Mouse (Mus musculus): ENCODE measurements around the gene Atn1. TPM values are rescaled to one million over a fixed set of nuclear protein-coding genes. Genes with fewer than 3 reads are reported as not detected.
A peak's percentile ranks its signal among the peaks of the same experiment; 100 is the strongest.

Atn1 gene
- polyA plus RNA-seq, 1 experiment from 2014 or later = 9.3 TPM

DNA sequence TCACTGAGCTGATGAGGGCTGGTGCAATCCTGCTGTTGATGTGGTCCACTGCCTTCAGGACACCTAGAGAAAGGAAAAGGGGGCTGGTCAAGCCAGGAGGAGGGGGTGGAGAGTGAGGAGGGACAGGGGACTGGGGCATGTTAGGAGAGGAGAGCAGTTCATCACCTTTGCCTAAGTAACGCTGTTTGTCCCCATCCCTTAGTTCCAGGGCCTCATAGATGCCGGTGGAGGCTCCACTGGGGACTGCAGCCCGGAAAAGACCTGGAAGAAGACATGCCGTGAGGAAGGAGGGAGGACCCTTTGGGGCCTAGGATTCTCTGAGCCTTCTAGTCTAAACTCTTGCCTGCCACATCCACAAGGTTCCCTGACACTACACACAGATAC is 11.2 kb upstream of the Atn1 start:
- no peak for ATAC-seq (ENCODE audit: insufficient number of reproducible peaks, insufficient read depth, low FRiP score, low read depth)
- peaks cover 4% of the 10 kb centered on the region; the same call in 1 of the 2 replicates for H3K27me3 ChIP-seq (ENCODE audit: control insufficient read depth, insufficient read depth, low read length)
- no peaks in the 10 kb centered on the region for H3K9me3 ChIP-seq (ENCODE audit: control insufficient read depth, low read length)
- 0 out of 4 replicates have a peak overlapping the region, but pooled peaks of 1 of the 2 experiments have one; percentile 6 for H3K27ac ChIP-seq (replicated peaks in 1 of 2; ENCODE audit: control insufficient read depth in 1 of 2, insufficient read depth in 1 of 2, low read depth in 2 of 2, low read length in 2 of 2)
- H3K9ac ChIP-seq (ENCODE audit: low read length) = 0 out of 2 replicates have a peak overlapping the region, but pooled peaks have one; percentile 16
- no peaks in the 10 kb centered on the region for H3K36me3 ChIP-seq (ENCODE audit: control insufficient read depth, insufficient read depth, low read length)
- peaks cover 21 to 24% of the 10 kb centered on the region in 2 experiments for H3K4me1 ChIP-seq (ENCODE audit: control insufficient read depth in 2 of 2, insufficient read depth in 2 of 2, low read length in 2 of 2)
- no peak overlapping the region for H3K4me2 ChIP-seq (ENCODE audit: low read length)
- WGBS = 48% methylated on average over 4 of the region's 4 CpGs
- no peak overlapping the region for H3K4me3 ChIP-seq (ENCODE audit: control insufficient read depth in 1 of 2, insufficient read depth in 1 of 2, low read depth in 1 of 2, low read length in 2 of 2)

DNA sequence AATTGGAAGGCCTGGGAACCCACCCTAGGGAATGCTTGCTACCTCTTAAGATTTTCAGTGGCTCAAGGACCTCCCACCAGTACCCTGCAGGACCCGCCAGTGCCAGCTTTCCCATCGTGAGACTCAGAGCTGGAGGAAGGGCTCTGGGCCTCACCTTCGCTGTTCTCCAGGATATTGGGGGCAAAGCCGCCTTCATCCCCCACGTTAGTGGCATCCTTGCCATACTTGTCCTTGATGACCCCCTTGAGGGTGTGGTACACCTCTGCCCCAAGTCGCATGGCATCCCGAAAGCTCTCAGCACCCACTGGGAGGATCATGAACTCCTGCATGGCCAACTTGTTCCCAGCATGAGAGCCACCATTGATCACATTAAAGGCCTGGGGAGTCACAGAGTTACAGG is 9.6 kb upstream of the Atn1 start:
- Histone ChIP-seq H3K4me1 (ENCODE audit: control insufficient read depth in 2 of 2, insufficient read depth in 2 of 2, low read length in 2 of 2) (peaks cover 21 to 24% of the 10 kb centered on the region in 2 experiments), H3K36me3 (ENCODE audit: control insufficient read depth, insufficient read depth, low read length) (no peaks in the 10 kb centered on the region), H3K9me3 (ENCODE audit: control insufficient read depth, low read length) (no peaks in the 10 kb centered on the region), H3K4me3 (ENCODE audit: control insufficient read depth in 1 of 2, insufficient read depth in 1 of 2, low read depth in 1 of 2, low read length in 2 of 2) (no peak overlapping the region), H3K27ac (replicated peaks in 1 of 2; ENCODE audit: control insufficient read depth in 1 of 2, insufficient read depth in 1 of 2, low read depth in 2 of 2, low read length in 2 of 2) (no peak overlapping the region), H3K27me3 (ENCODE audit: control insufficient read depth, insufficient read depth, low read length) (peaks cover 7% of the 10 kb centered on the region; the same call in 1 of the 2 replicates), H3K4me2 (ENCODE audit: low read length) (no peak overlapping the region), H3K9ac (ENCODE audit: low read length) (no peak overlapping the region)
- ATAC-seq (ENCODE audit: insufficient number of reproducible peaks, insufficient read depth, low FRiP score, low read depth) = no peak
- WGBS = 80% methylated on average over 7 of the region's 7 CpGs

DNA sequence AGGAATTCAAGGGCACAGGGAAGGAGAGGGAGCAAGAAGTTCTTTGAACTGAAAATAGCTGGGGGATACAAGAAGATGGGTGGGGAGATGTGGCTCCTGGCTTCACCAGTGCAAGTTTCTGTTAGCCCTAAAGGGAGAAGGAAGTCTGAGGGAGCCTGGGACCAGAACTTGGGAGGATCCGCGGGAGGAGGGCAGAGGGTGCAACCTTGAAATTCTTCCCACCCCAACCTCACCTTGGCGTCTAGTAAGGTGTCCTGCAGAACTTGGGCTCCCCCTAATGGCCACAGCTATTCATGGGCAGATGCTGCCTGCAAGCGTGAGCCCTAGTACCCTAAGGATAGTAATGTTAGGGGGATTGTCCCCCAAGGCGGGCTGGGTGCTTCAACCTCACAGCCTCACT is 2.9 kb upstream of the Atn1 start:
- WGBS = 3% methylated on average over 5 of the region's 5 CpGs
- ATAC-seq (ENCODE audit: insufficient number of reproducible peaks, insufficient read depth, low FRiP score, low read depth) = no peak

DNA sequence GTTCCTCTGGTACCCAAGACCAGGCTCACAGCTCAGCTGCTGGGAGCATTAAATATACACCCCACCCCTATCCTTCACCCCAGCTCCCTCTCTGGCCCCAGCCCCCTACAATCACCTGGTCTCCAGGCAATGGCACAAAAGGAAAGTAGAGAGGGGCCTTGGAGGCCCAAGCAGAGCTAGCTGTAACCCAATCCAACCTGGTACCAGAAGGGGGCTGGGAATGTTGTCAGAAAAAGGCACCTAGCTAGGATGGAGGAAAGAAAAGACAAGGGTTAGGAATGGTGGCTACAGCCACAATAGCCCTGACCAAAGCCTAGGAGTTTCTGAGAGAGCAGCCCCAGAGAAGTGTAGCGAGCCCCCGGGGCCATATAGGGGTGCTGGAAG is 2.5 kb upstream of the Atn1 start:
- Histone ChIP-seq H3K9me3 (ENCODE audit: control insufficient read depth, low read length) (no peaks in the 10 kb centered on the region), H3K4me3 (ENCODE audit: control insufficient read depth in 1 of 2, insufficient read depth in 1 of 2, low read depth in 1 of 2, low read length in 2 of 2) (no peak overlapping the region), H3K4me1 (ENCODE audit: control insufficient read depth in 2 of 2, insufficient read depth in 2 of 2, low read length in 2 of 2) (peaks cover 25 to 38% of the 10 kb centered on the region in 2 experiments), H3K4me2 (ENCODE audit: low read length) (peak overlapping the region; percentile 68), H3K36me3 (ENCODE audit: control insufficient read depth, insufficient read depth, low read length) (no peaks in the 10 kb centered on the region), H3K9ac (ENCODE audit: low read length) (peak overlapping the region; percentile 56), H3K27ac (replicated peaks in 1 of 2; ENCODE audit: control insufficient read depth in 1 of 2, insufficient read depth in 1 of 2, low read depth in 2 of 2, low read length in 2 of 2) (peak overlapping the region; percentile 61 to 97; a peak in 3 of 4 replicates), H3K27me3 (ENCODE audit: control insufficient read depth, insufficient read depth, low read length) (0 out of 2 replicates have a peak, but pooled peaks cover 3% of the 10 kb centered on the region)
- WGBS = 29% methylated on average over 2 of the region's 2 CpGs
- no peak for ATAC-seq (ENCODE audit: insufficient number of reproducible peaks, insufficient read depth, low FRiP score, low read depth)

More for the DNA sequence above, 2.9 kb upstream of the Atn1 start:
- H3K4me1 ChIP-seq (ENCODE audit: control insufficient read depth in 2 of 2, insufficient read depth in 2 of 2, low read length in 2 of 2) = peaks cover 25 to 34% of the 10 kb centered on the region in 2 experiments
- H3K4me3 ChIP-seq (ENCODE audit: control insufficient read depth in 1 of 2, insufficient read depth in 1 of 2, low read depth in 1 of 2, low read length in 2 of 2) = no peak overlapping the region
- H3K27ac ChIP-seq (replicated peaks in 1 of 2; ENCODE audit: control insufficient read depth in 1 of 2, insufficient read depth in 1 of 2, low read depth in 2 of 2, low read length in 2 of 2) = peak overlapping the region in 1 of 2 experiments; percentile 97; a peak in 2 of 4 replicates
- H3K4me2 ChIP-seq (ENCODE audit: low read length) = peak overlapping the region; percentile 68
- 0 out of 2 replicates have a peak, but pooled peaks cover 3% of the 10 kb centered on the region for H3K27me3 ChIP-seq (ENCODE audit: control insufficient read depth, insufficient read depth, low read length)
- H3K9me3 ChIP-seq (ENCODE audit: control insufficient read depth, low read length) = no peaks in the 10 kb centered on the region
- peak overlapping the region; percentile 56 for H3K9ac ChIP-seq (ENCODE audit: low read length)
- H3K36me3 ChIP-seq (ENCODE audit: control insufficient read depth, insufficient read depth, low read length) = no peaks in the 10 kb centered on the region

DNA sequence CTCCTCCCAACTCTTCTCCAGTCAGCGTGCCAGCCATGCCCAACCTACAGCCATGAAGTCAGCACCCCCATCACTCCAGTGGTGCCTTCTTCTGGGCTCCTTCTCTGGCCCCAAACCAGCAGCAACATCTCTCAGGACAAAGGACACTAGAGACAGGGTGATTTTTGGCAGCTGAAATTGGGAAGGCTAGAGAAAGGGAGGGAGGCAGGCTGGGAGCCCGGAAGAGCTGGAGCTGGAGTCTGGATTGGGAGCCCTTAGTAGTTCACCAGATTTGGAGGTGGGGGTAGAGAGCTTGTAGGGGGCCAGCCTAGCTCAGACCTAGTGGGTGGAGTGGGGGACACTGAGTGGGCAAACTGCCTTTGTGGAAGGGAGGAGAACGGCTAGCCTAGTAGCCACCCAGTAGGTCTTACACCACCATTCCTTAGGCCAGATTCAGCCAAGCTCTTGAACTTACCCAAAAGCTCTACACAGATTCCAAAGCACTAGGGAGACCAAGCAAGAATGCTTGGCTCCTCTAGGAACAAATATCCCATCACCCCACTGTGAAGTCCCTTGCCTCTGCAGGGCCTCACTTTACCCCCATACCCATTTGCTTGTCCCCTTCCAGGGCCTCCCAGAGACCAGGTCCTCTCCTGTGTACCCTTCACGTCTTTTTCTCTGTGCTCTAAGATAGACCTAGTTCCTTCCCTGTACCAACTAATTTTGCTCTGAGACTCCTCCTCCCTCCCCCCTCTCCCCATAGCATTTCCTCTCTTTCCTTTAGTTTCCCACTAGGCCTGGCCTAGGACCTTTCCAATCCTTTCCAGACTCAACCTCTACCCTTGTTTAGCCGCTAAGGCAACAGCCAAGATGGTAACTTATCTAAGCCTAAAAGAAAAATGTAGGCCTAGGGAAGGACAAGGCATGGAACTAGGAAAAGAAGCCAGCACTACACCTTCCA is 1.9 kb upstream of the Atn1 start:
- 37% methylated on average over 5 of the region's 5 CpGs for WGBS
- no peak for ATAC-seq (ENCODE audit: insufficient number of reproducible peaks, insufficient read depth, low FRiP score, low read depth)
- H3K27me3 ChIP-seq (ENCODE audit: control insufficient read depth, insufficient read depth, low read length) = 0 out of 2 replicates have a peak, but pooled peaks cover 3% of the 10 kb centered on the region
- H3K36me3 ChIP-seq (ENCODE audit: control insufficient read depth, insufficient read depth, low read length) = no peaks in the 10 kb centered on the region
- H3K4me1 ChIP-seq (ENCODE audit: control insufficient read depth in 2 of 2, insufficient read depth in 2 of 2, low read length in 2 of 2) = peaks cover 25 to 40% of the 10 kb centered on the region in 2 experiments
- H3K9me3 ChIP-seq (ENCODE audit: control insufficient read depth, low read length) = no peaks in the 10 kb centered on the region
- peak overlapping the region; percentile 86 to 94 for H3K4me3 ChIP-seq (ENCODE audit: control insufficient read depth in 1 of 2, insufficient read depth in 1 of 2, low read depth in 1 of 2, low read length in 2 of 2)
- H3K27ac ChIP-seq (replicated peaks in 1 of 2; ENCODE audit: control insufficient read depth in 1 of 2, insufficient read depth in 1 of 2, low read depth in 2 of 2, low read length in 2 of 2) = peak overlapping the region; percentile 82 to 97
- H3K9ac ChIP-seq (ENCODE audit: low read length) = peak overlapping the region; percentile 94
- peak overlapping the region; percentile 68 for H3K4me2 ChIP-seq (ENCODE audit: low read length)

DNA sequence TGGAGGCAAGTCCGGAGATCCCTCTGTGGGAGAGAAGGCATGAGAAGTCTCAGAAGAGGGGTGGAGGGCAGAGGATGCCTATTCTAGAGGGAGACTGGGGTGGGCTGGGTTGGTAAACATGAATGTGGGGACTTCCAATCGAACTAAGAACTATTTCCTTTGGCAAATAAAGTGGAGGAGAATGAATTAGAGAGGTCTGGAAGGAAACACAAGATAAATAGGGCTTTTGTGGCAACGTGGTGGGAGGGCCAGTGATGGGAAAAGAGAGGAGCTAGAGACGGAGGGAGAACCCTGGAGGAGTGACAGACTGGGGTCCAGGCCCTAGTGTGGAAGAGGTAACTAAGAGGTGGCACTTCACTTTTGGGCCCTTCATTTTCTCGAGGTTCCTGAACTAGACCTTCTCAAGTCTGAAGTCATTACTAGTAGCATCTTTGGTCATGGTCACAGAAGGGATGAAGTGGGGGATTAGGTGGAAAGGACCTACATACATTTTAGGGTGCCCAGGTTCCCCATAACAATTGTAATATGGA is 1.1 kb upstream of the Atn1 start:
- Histone ChIP-seq H3K4me2 (ENCODE audit: low read length) (peak overlapping the region; percentile 68), H3K27me3 (ENCODE audit: control insufficient read depth, insufficient read depth, low read length) (0 out of 2 replicates have a peak, but pooled peaks cover 3% of the 10 kb centered on the region), H3K4me3 (ENCODE audit: control insufficient read depth in 1 of 2, insufficient read depth in 1 of 2, low read depth in 1 of 2, low read length in 2 of 2) (peak overlapping the region; percentile 86 to 94), H3K27ac (replicated peaks in 1 of 2; ENCODE audit: control insufficient read depth in 1 of 2, insufficient read depth in 1 of 2, low read depth in 2 of 2, low read length in 2 of 2) (peak overlapping the region; percentile 82 to 97), H3K36me3 (ENCODE audit: control insufficient read depth, insufficient read depth, low read length) (peaks cover under 1% of the 10 kb centered on the region; the same call in 1 of the 2 replicates), H3K9ac (ENCODE audit: low read length) (peak overlapping the region; percentile 94), H3K9me3 (ENCODE audit: control insufficient read depth, low read length) (no peaks in the 10 kb centered on the region), H3K4me1 (ENCODE audit: control insufficient read depth in 2 of 2, insufficient read depth in 2 of 2, low read length in 2 of 2) (peaks cover 25 to 40% of the 10 kb centered on the region in 2 experiments)
- no peak for ATAC-seq (ENCODE audit: insufficient number of reproducible peaks, insufficient read depth, low FRiP score, low read depth)
- WGBS = 12% methylated on average over 5 of the region's 5 CpGs

DNA sequence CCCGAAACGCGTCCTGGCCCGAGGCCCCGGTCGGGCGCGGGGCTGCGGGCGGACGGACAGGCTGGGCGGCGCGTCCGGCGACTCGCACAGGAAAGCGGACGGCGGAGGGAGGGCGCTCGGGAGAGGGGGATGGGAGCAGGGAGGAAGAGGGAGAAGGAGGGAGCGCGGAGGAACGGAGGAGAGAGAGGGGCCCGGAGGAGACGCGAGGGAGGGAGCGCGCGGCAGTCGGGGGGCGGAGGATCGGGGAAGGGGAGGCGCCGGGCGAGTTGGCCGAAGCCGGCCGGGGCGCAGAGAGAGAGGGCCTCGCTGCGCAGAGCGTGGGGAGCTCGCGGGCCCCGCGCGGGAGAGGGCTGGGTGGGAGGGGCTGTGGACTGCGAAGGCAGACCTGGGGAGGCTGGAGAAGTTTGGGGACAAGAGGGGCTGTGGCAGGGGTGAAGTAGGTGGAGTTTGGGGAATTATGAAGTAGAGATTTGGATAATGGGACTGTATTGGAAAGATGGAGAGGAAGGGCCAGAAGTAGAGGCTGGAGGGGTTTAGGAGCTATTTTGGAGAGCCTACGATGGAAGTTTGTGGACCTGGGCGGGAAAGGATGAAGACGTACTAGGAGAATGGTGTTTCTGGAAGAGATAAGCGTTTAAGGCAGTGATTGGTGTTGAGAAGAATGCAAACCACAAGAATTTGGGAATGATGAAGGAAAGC is 477 bp upstream of the Atn1 start:
- Histone ChIP-seq H3K27ac (replicated peaks in 1 of 2; ENCODE audit: control insufficient read depth in 1 of 2, insufficient read depth in 1 of 2, low read depth in 2 of 2, low read length in 2 of 2) (peak overlapping the region; percentile 82 to 97), H3K27me3 (ENCODE audit: control insufficient read depth, insufficient read depth, low read length) (0 out of 2 replicates have a peak, but pooled peaks cover 2% of the 10 kb centered on the region), H3K9ac (ENCODE audit: low read length) (peak overlapping the region; percentile 94), H3K4me2 (ENCODE audit: low read length) (peak overlapping the region; percentile 68), H3K4me1 (ENCODE audit: control insufficient read depth in 2 of 2, insufficient read depth in 2 of 2, low read length in 2 of 2) (peaks cover 25 to 40% of the 10 kb centered on the region in 2 experiments), H3K9me3 (ENCODE audit: control insufficient read depth, low read length) (no peaks in the 10 kb centered on the region), H3K4me3 (ENCODE audit: control insufficient read depth in 1 of 2, insufficient read depth in 1 of 2, low read depth in 1 of 2, low read length in 2 of 2) (peak overlapping the region; percentile 86 to 94), H3K36me3 (ENCODE audit: control insufficient read depth, insufficient read depth, low read length) (peaks cover 7% of the 10 kb centered on the region; the same call in 1 of the 2 replicates)
- 2% methylated on average over 49 of the region's 54 CpGs for WGBS
- peak; percentile 74 for ATAC-seq (ENCODE audit: insufficient number of reproducible peaks, insufficient read depth, low FRiP score, low read depth)
